Comparison of ENCODE assay signal across 10 mouse cellular contexts in the genomic region with DNA sequence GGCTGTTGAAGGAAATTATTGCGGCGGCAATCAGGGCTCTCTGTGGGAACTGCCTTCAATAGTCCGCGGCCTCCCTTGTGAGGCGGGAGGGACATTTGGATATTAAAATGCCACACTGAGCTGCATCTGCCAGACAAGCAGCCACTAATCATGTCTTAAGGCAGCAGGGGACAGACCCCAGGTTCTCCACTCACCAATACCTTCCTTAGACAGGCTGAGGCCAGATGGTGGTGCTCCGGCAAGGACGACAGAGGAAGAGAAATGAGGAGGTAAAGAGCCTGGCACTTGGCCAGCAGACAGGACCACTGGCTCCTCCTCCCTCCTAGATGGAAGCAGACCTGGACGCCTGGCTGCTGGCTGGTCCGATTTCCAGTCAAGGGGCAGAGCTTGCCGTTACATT.
A peak's percentile ranks its signal among the peaks of the same experiment; 100 is the strongest.
DNase-seq lines count a peak whose midpoint lies in the region; ATAC-seq and TF ChIP-seq lines count a peak whose summit lies in the region.
"Had no signal": no experiment of that assay in that cellular context is flagged by ENCODE, and none has a peak within 500 bp of the region (broad histone marks: within the 10 kb centered on the region; RNA-seq: fewer than 3 reads in every experiment).

No protein-coding gene starts in this region.

- H3K9me3 ChIP-seq in heart, embryonic 13.5 days: peaks cover 12% of the 10 kb centered on the region
- peaks cover 21% of the 10 kb centered on the region for H3K9me3 ChIP-seq in heart, embryonic 12.5 days (replicated peaks)
- H3K9me3 ChIP-seq in hindbrain, embryonic 15.5 days: no peaks in the 10 kb centered on the region

- H3K27ac ChIP-seq in heart, embryonic 13.5 days (replicated peaks): no peak overlapping the region
- H3K27ac ChIP-seq in heart, embryonic 12.5 days (ENCODE audit: poor library complexity, severe bottlenecking): no peak overlapping the region
- H3K27ac ChIP-seq in cerebellum, adult 2 months (ENCODE audit: insufficient read depth, low read length): no peak overlapping the region
- H3K27ac ChIP-seq in hindbrain, embryonic 15.5 days (replicated peaks): peak overlapping the region; percentile 41; the same call in 1 of the 2 replicates
- H3K27ac ChIP-seq: embryonic facial prominence, embryonic 12.5 days; liver, embryonic 14.5 days had no signal

- no peak for TF ChIP-seq POLR2A in cerebellum, adult 2 months (IDR thresholded peaks at IDR 0.05; ENCODE audit: borderline replicate concordance, insufficient read depth, low read length)

- no peaks in the 10 kb centered on the region for H3K27me3 ChIP-seq in heart, embryonic 13.5 days (replicated peaks)
- H3K27me3 ChIP-seq in heart, embryonic 12.5 days (replicated peaks): no peaks in the 10 kb centered on the region
- no peaks in the 10 kb centered on the region for H3K27me3 ChIP-seq in cerebellum, adult 2 months (ENCODE audit: control insufficient read depth, insufficient read depth, low read length)
- no peaks in the 10 kb centered on the region for H3K27me3 ChIP-seq in hindbrain, embryonic 15.5 days
- H3K27me3 ChIP-seq: embryonic facial prominence, embryonic 12.5 days had no signal

- WGBS in heart, embryonic 13.5 days: 50% methylated on average over 10 of the region's 10 CpGs
- WGBS in heart, embryonic 12.5 days: 57% methylated on average over 10 of the region's 10 CpGs
- 5% methylated on average over 10 of the region's 10 CpGs for WGBS in cerebellum, adult 2 months
- 27% methylated on average over 10 of the region's 10 CpGs for WGBS in hindbrain, embryonic 15.5 days

- no peak for TF ChIP-seq CTCF in cerebellum, adult 2 months (IDR thresholded peaks at IDR 0.05; ENCODE audit: borderline replicate concordance, insufficient read depth, low read depth, low read length)

- peak; percentile 67 to 73 for DNase-seq in cerebellum, adult 2 months
- peak; percentile 36 for DNase-seq in neural tube, embryonic 10.5 days (ENCODE audit: extremely low spot score, low spot score)
- DNase-seq in ovary, postnatal 36 days (ENCODE audit: low spot score): no peak
- no peak for DNase-seq in thymus, postnatal 4 days

- H3K4me2 ChIP-seq in heart, embryonic 13.5 days: peak overlapping the region; percentile 0; the same call in 1 of the 2 replicates
- no peak overlapping the region for H3K4me2 ChIP-seq in heart, embryonic 12.5 days
- H3K4me2 ChIP-seq in hindbrain, embryonic 15.5 days: peak overlapping the region; percentile 34
- H3K4me2 ChIP-seq: embryonic facial prominence, embryonic 12.5 days had no signal

- no peak for ATAC-seq in heart, embryonic 13.5 days (ENCODE audit: extremely low read depth, insufficient number of reproducible peaks, low FRiP score, low TSS enrichment)
- ATAC-seq in heart, embryonic 12.5 days (ENCODE audit: insufficient number of reproducible peaks, low FRiP score): no peak
- peak; percentile 70 for ATAC-seq in hindbrain, embryonic 15.5 days (ENCODE audit: low FRiP score, low read depth)
- ATAC-seq in megakaryocyte, adult 5-6 weeks (ENCODE audit: poor library complexity, severe bottlenecking): no peak

- no peaks in the 10 kb centered on the region for H3K36me3 ChIP-seq in heart, embryonic 13.5 days
- H3K36me3 ChIP-seq in heart, embryonic 12.5 days: no peaks in the 10 kb centered on the region
- H3K36me3 ChIP-seq in hindbrain, embryonic 15.5 days: no peaks in the 10 kb centered on the region
- H3K36me3 ChIP-seq: embryonic facial prominence, embryonic 12.5 days had no signal

- H3K4me3 ChIP-seq in heart, embryonic 13.5 days: no peak overlapping the region
- no peak overlapping the region for H3K4me3 ChIP-seq in heart, embryonic 12.5 days
- H3K4me3 ChIP-seq in cerebellum, adult 2 months (replicated peaks; ENCODE audit: insufficient read depth, low read depth, low read length): peak overlapping the region; percentile 57
- no peak overlapping the region for H3K4me3 ChIP-seq in hindbrain, embryonic 15.5 days
- H3K4me3 ChIP-seq: embryonic facial prominence, embryonic 12.5 days had no signal

- H3K4me1 ChIP-seq in heart, embryonic 13.5 days: peaks cover 7% of the 10 kb centered on the region; the same call in 1 of the 2 replicates
- peaks cover 10% of the 10 kb centered on the region for H3K4me1 ChIP-seq in heart, embryonic 12.5 days (replicated peaks)
- peaks cover 8% of the 10 kb centered on the region for H3K4me1 ChIP-seq in cerebellum, adult 2 months (ENCODE audit: control insufficient read depth, insufficient read depth, low read length)
- H3K4me1 ChIP-seq in hindbrain, embryonic 15.5 days (replicated peaks): peaks cover 13% of the 10 kb centered on the region
- H3K4me1 ChIP-seq: embryonic facial prominence, embryonic 12.5 days had no signal

- H3K9ac ChIP-seq in heart, embryonic 13.5 days: no peak overlapping the region
- no peak overlapping the region for H3K9ac ChIP-seq in heart, embryonic 12.5 days
- no peak overlapping the region for H3K9ac ChIP-seq in hindbrain, embryonic 15.5 days
- H3K9ac ChIP-seq: embryonic facial prominence, embryonic 12.5 days; liver, embryonic 14.5 days had no signal

Comparison
In these comparisons a context has a peak if more than half of its experiments do, and no peak if none do; other contexts are left out.
1. DNase-seq: peak in cerebellum, adult 2 months (2 of 2) and neural tube, embryonic 10.5 days (single experiment); none in ovary, postnatal 36 days (single experiment) and thymus, postnatal 4 days (single experiment).